ENCODE assay signal across 9 mouse cellular contexts in the genomic region with DNA sequence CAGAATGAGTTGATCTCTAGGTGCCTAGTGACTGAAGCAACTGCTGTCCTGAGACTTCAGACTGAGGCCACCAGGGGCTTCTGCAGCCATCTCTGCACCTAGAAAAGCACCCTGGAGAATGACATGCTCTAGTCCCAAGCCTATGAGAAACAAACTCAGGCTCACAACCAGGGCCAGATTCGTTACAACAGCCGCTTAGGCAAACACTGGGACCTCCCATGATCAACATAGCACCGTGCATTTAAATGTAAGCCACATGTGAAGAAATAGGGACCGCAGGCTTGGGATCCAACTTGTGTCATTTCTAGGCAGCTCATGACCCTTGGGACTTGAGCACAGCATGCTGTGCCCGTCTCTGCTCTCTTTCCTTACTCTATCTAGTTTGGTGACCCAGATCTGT. TPM values are rescaled to one million over a fixed set of nuclear protein-coding genes. Genes with fewer than 3 reads are reported as not detected.
A peak's percentile ranks its signal among the peaks of the same experiment; 100 is the strongest.
DNase-seq lines count a peak whose midpoint lies in the region; ATAC-seq and TF ChIP-seq lines count a peak whose summit lies in the region.
"Had no signal": no experiment of that assay in that cellular context is flagged by ENCODE, and none has a peak within 500 bp of the region (broad histone marks: within the 10 kb centered on the region; RNA-seq: fewer than 3 reads in every experiment).

No protein-coding gene starts in this region.

- no peaks in the 10 kb centered on the region for H3K27me3 ChIP-seq in kidney, embryonic 16.5 days (ENCODE audit: insufficient read depth, low read length)
- no peaks in the 10 kb centered on the region for H3K27me3 ChIP-seq in embryonic facial prominence, embryonic 14.5 days (replicated peaks; ENCODE audit: control insufficient read depth, insufficient read depth, low read length)
- H3K27me3 ChIP-seq in forebrain, postnatal 0 days (ENCODE audit: insufficient read depth, low read length): no peaks in the 10 kb centered on the region
- no peaks in the 10 kb centered on the region for H3K27me3 ChIP-seq in midbrain, postnatal 0 days (ENCODE audit: insufficient read depth, low read length)
- H3K27me3 ChIP-seq: liver, embryonic 13.5 days had no signal

- no peak for DNase-seq in kidney, adult 18-20 months
- no peak for DNase-seq in embryonic facial prominence, embryonic 14.5 days (ENCODE audit: low spot score)
- no peak for DNase-seq in forebrain, postnatal 0 days
- DNase-seq in midbrain, postnatal 0 days (ENCODE audit: low spot score): no peak
- no peak for DNase-seq in right cerebral cortex, postnatal 4 days
- DNase-seq in thymus, postnatal 36 days: no peak
- DNase-seq: liver, embryonic 13.5 days; thymus, postnatal 14 days had no signal

- H3K36me3 ChIP-seq in kidney, embryonic 16.5 days (ENCODE audit: insufficient read depth, low read length): no peaks in the 10 kb centered on the region
- H3K36me3 ChIP-seq in embryonic facial prominence, embryonic 14.5 days (ENCODE audit: control insufficient read depth, insufficient read depth, low read length): no peaks in the 10 kb centered on the region
- no peaks in the 10 kb centered on the region for H3K36me3 ChIP-seq in forebrain, postnatal 0 days (ENCODE audit: insufficient read depth)
- H3K36me3 ChIP-seq in midbrain, postnatal 0 days (ENCODE audit: insufficient read depth, low read length): no peaks in the 10 kb centered on the region
- H3K36me3 ChIP-seq: liver, embryonic 13.5 days had no signal

- peaks cover 64% of the 10 kb centered on the region for H3K4me1 ChIP-seq in kidney, embryonic 16.5 days (ENCODE audit: insufficient read depth, low read length)
- peaks cover 57% of the 10 kb centered on the region for H3K4me1 ChIP-seq in embryonic facial prominence, embryonic 14.5 days (ENCODE audit: control insufficient read depth, insufficient read depth, low read length)
- H3K4me1 ChIP-seq in forebrain, postnatal 0 days (ENCODE audit: insufficient read depth): peaks cover 39% of the 10 kb centered on the region
- peaks cover 25% of the 10 kb centered on the region for H3K4me1 ChIP-seq in midbrain, postnatal 0 days (ENCODE audit: insufficient read depth, low read length)

- H3K4me3 ChIP-seq in kidney, embryonic 16.5 days (ENCODE audit: low read length): 0 out of 2 replicates have a peak overlapping the region, but pooled peaks have one; percentile 0
- H3K4me3 ChIP-seq in embryonic facial prominence, embryonic 14.5 days (ENCODE audit: low read depth, low read length): no peak overlapping the region
- peak overlapping the region; percentile 37 for H3K4me3 ChIP-seq in forebrain, postnatal 0 days (ENCODE audit: low read depth, low read length)
- peak overlapping the region; percentile 61 for H3K4me3 ChIP-seq in midbrain, postnatal 0 days (ENCODE audit: low read depth, low read length)
- H3K4me3 ChIP-seq: liver, embryonic 13.5 days had no signal

- no peak for TF ChIP-seq CTCF in forebrain, postnatal 0 days (IDR thresholded peaks at IDR 0.05; ENCODE audit: low read depth)
- TF ChIP-seq CTCF in midbrain, postnatal 0 days (IDR thresholded peaks at IDR 0.05): 0 out of 2 replicates have a peak, but pooled peaks have one; percentile 8

- H3K4me2 ChIP-seq in kidney, embryonic 16.5 days (replicated peaks; ENCODE audit: low read depth, low read length): peak overlapping the region; percentile 40
- H3K4me2 ChIP-seq in embryonic facial prominence, embryonic 14.5 days (ENCODE audit: low read depth, low read length): peak overlapping the region; percentile 63; the same call in 1 of the 2 replicates
- peak overlapping the region; percentile 78 for H3K4me2 ChIP-seq in forebrain, postnatal 0 days (ENCODE audit: low read depth)
- H3K4me2 ChIP-seq in midbrain, postnatal 0 days (ENCODE audit: low read depth, low read length, poor library complexity, severe bottlenecking): peak overlapping the region; percentile 87

- peak overlapping the region; percentile 72 for H3K27ac ChIP-seq in kidney, embryonic 16.5 days (ENCODE audit: low read length)
- H3K27ac ChIP-seq in embryonic facial prominence, embryonic 14.5 days (replicated peaks; ENCODE audit: low read depth, low read length): peak overlapping the region; percentile 82
- H3K27ac ChIP-seq in forebrain, postnatal 0 days (ENCODE audit: low read depth, low read length): peak overlapping the region; percentile 78
- peak overlapping the region; percentile 82 for H3K27ac ChIP-seq in midbrain, postnatal 0 days (ENCODE audit: low read depth, low read length)

- 77% methylated on average over 5 of the region's 5 CpGs for WGBS in kidney, embryonic 16.5 days
- 57% methylated on average over 5 of the region's 5 CpGs for WGBS in embryonic facial prominence, embryonic 14.5 days
- WGBS in forebrain, postnatal 0 days: 69% methylated on average over 5 of the region's 5 CpGs
- 69% methylated on average over 5 of the region's 5 CpGs for WGBS in midbrain, postnatal 0 days

- no peak for ATAC-seq in kidney, embryonic 16.5 days (ENCODE audit: low FRiP score, low TSS enrichment)
- no peak for ATAC-seq in embryonic facial prominence, embryonic 14.5 days (ENCODE audit: low read depth)
- ATAC-seq in forebrain, postnatal 0 days: no peak
- ATAC-seq in midbrain, postnatal 0 days (ENCODE audit: low FRiP score): no peak

- H3K9ac ChIP-seq in kidney, embryonic 16.5 days (replicated peaks; ENCODE audit: low read length): no peak overlapping the region
- H3K9ac ChIP-seq in embryonic facial prominence, embryonic 14.5 days (ENCODE audit: low read depth, low read length): no peak overlapping the region
- H3K9ac ChIP-seq in forebrain, postnatal 0 days: 0 out of 2 replicates have a peak overlapping the region, but pooled peaks have one; percentile 49
- peak overlapping the region; percentile 63; the same call in 1 of the 2 replicates for H3K9ac ChIP-seq in midbrain, postnatal 0 days (replicated peaks; ENCODE audit: low read length, poor library complexity, severe bottlenecking)
- H3K9ac ChIP-seq: liver, embryonic 13.5 days had no signal

- no peaks in the 10 kb centered on the region for H3K9me3 ChIP-seq in kidney, embryonic 16.5 days (ENCODE audit: low read length)
- H3K9me3 ChIP-seq in embryonic facial prominence, embryonic 14.5 days (ENCODE audit: control insufficient read depth, low read length): no peaks in the 10 kb centered on the region
- no peaks in the 10 kb centered on the region for H3K9me3 ChIP-seq in forebrain, postnatal 0 days (ENCODE audit: low read length)
- no peaks in the 10 kb centered on the region for H3K9me3 ChIP-seq in midbrain, postnatal 0 days (ENCODE audit: low read length)
- H3K9me3 ChIP-seq: liver, embryonic 13.5 days had no signal

RNA-seq across cellular contexts. Expression of a gene that starts 22.5 kb away (rescaled TPM):
- polyA plus RNA-seq in kidney, embryonic 16.5 days (2015; fragmentation: Nextera tagmentation; extraction: Ambion mirVana): 7.3 and 8.2 TPM in 2 replicates
- 4.9 and 5.6 TPM in 2 replicates for polyA plus RNA-seq in embryonic facial prominence, embryonic 14.5 days (2014; fragmentation: Nextera tagmentation; extraction: Ambion mirVana)
- total RNA-seq in forebrain, postnatal 0 days (2014; rRNA removed): 3.8 and 4.5 TPM in 2 replicates
- polyA plus RNA-seq in forebrain, postnatal 0 days (2015; fragmentation: Nextera tagmentation; extraction: Ambion mirVana): 2.4 and 3.9 TPM in 2 replicates
- total RNA-seq in midbrain, postnatal 0 days (2014; rRNA removed): 2.4 and 3.2 TPM in 2 replicates
- 3.0 and 3.2 TPM in 2 replicates for polyA plus RNA-seq in midbrain, postnatal 0 days (2015; fragmentation: Nextera tagmentation; extraction: Ambion mirVana)

RNA-seq across cellular contexts. Expression of a gene that starts 23.5 kb away (rescaled TPM):
- polyA plus RNA-seq in kidney, embryonic 16.5 days (2015; fragmentation: Nextera tagmentation; extraction: Ambion mirVana): 21.2 and 21.9 TPM in 2 replicates
- 15.8 and 17.0 TPM in 2 replicates for polyA plus RNA-seq in embryonic facial prominence, embryonic 14.5 days (2014; fragmentation: Nextera tagmentation; extraction: Ambion mirVana)
- 55.4 and 62.5 TPM in 2 replicates for total RNA-seq in forebrain, postnatal 0 days (2014; rRNA removed)
- polyA plus RNA-seq in forebrain, postnatal 0 days (2015; fragmentation: Nextera tagmentation; extraction: Ambion mirVana): 38.3 and 40.9 TPM in 2 replicates
- 60.6 and 69.2 TPM in 2 replicates for total RNA-seq in midbrain, postnatal 0 days (2014; rRNA removed)
- polyA plus RNA-seq in midbrain, postnatal 0 days (2015; fragmentation: Nextera tagmentation; extraction: Ambion mirVana): 52.0 and 53.4 TPM in 2 replicates

RNA-seq across cellular contexts. Expression of a gene that starts 32.0 kb away (rescaled TPM):
- polyA plus RNA-seq in kidney, embryonic 16.5 days (2015; fragmentation: Nextera tagmentation; extraction: Ambion mirVana): 38.3 and 39.5 TPM in 2 replicates
- polyA plus RNA-seq in embryonic facial prominence, embryonic 14.5 days (2014; fragmentation: Nextera tagmentation; extraction: Ambion mirVana): 28.0 and 33.5 TPM in 2 replicates
- 32.1 and 37.5 TPM in 2 replicates for total RNA-seq in forebrain, postnatal 0 days (2014; rRNA removed)
- polyA plus RNA-seq in forebrain, postnatal 0 days (2015; fragmentation: Nextera tagmentation; extraction: Ambion mirVana): 54.9 and 58.6 TPM in 2 replicates
- 33.3 and 41.1 TPM in 2 replicates for total RNA-seq in midbrain, postnatal 0 days (2014; rRNA removed)
- 56.2 and 62.3 TPM in 2 replicates for polyA plus RNA-seq in midbrain, postnatal 0 days (2015; fragmentation: Nextera tagmentation; extraction: Ambion mirVana)

RNA-seq across cellular contexts. Expression of a gene that starts 39.7 kb away (rescaled TPM):
- polyA plus RNA-seq in kidney, embryonic 16.5 days (2015; fragmentation: Nextera tagmentation; extraction: Ambion mirVana): 9.0 and 12.7 TPM in 2 replicates
- polyA plus RNA-seq in embryonic facial prominence, embryonic 14.5 days (2014; fragmentation: Nextera tagmentation; extraction: Ambion mirVana): 4.0 and 7.9 TPM in 2 replicates
- 0.54 and 1.2 TPM in 2 replicates for total RNA-seq in forebrain, postnatal 0 days (2014; rRNA removed)
- 0.63 and 1.0 TPM in 2 replicates for polyA plus RNA-seq in forebrain, postnatal 0 days (2015; fragmentation: Nextera tagmentation; extraction: Ambion mirVana)
- total RNA-seq in midbrain, postnatal 0 days (2014; rRNA removed): 0.57 TPM in 1 of 2 replicates, not detected in the other
- polyA plus RNA-seq in midbrain, postnatal 0 days (2015; fragmentation: Nextera tagmentation; extraction: Ambion mirVana): 0.35 and 0.44 TPM in 2 replicates

RNA-seq across cellular contexts. Expression of a gene that starts 46.0 kb away (rescaled TPM):
- 50.1 and 51.6 TPM in 2 replicates for polyA plus RNA-seq in kidney, embryonic 16.5 days (2015; fragmentation: Nextera tagmentation; extraction: Ambion mirVana)
- 67.7 and 79.7 TPM in 2 replicates for polyA plus RNA-seq in embryonic facial prominence, embryonic 14.5 days (2014; fragmentation: Nextera tagmentation; extraction: Ambion mirVana)
- total RNA-seq in forebrain, postnatal 0 days (2014; rRNA removed): 197 and 210 TPM in 2 replicates
- polyA plus RNA-seq in forebrain, postnatal 0 days (2015; fragmentation: Nextera tagmentation; extraction: Ambion mirVana): 160 and 186 TPM in 2 replicates
- total RNA-seq in midbrain, postnatal 0 days (2014; rRNA removed): 336 and 450 TPM in 2 replicates
- 198 and 224 TPM in 2 replicates for polyA plus RNA-seq in midbrain, postnatal 0 days (2015; fragmentation: Nextera tagmentation; extraction: Ambion mirVana)

Comparison
In these comparisons a context has a peak if more than half of its experiments do, and no peak if none do; other contexts are left out.
1. H3K9ac ChIP-seq: peak in forebrain, postnatal 0 days (single experiment) and midbrain, postnatal 0 days (single experiment); none in kidney, embryonic 16.5 days (single experiment) and embryonic facial prominence, embryonic 14.5 days (single experiment).
2. Peak in every context shown above with its lines, with median percentiles within 50 percentile points of each other: H3K27ac ChIP-seq and H3K4me2 ChIP-seq.